Mouse (Mus musculus) megakaryocyte, adult 5-6 weeks (primary cell): ENCODE results near the gene Pbdc1. TPM values are rescaled to one million over a fixed set of nuclear protein-coding genes. Genes with fewer than 3 reads are reported as not detected.
"Not testable (repeated sequence)": the region's sequence is repeated elsewhere in the genome, so short reads cannot be mapped to it uniquely, and the experiment has no call there.

Experiments
- ATAC-seq: 2 replicates; pipeline ENCODE4 v1.8.0; 2016; ENCODE audit warnings: mild to moderate bottlenecking, inconsistent platforms; ENCODE audit not compliant: poor library complexity, severe bottlenecking
- total RNA-seq, 2 experiments: library from RNA; stranded (forward) in 1 of 2; stranded (reverse) in 1 of 2; fragments of 153-499, 151-499 nt in 1 of 2; fragments of 221-1000, 200-1000 nt in 1 of 2; gene quantifications; 2 replicates each; pipeline versions ENCODE4 v1.2.3 to v1.2.4; 2015 to 2017

Gene Pbdc1
- total RNA-seq (2015) (25.5 and 28.2 TPM in 2 replicates), total RNA-seq (2017) (29.4 and 34.5 TPM in 2 replicates)

GRCm38 (mm10) chrX:105079615-105080092 lies at the start of gene Pbdc1:
Gene Pbdc1 (plus strand): TSS chrX:105079756.
- peak; percentile 99 for ATAC-seq

- no peak for ATAC-seq
Measured at GRCm38 (mm10) chrX:105037666-105038065, 41.9 kb upstream of the Pbdc1 start.

- ATAC-seq: peak; percentile 91
Measured at GRCm38 (mm10) chrX:105064294-105064693, 15.3 kb upstream of the Pbdc1 start.

GRCm38 (mm10) chrX:105064801-105065200 lies 14.8 kb upstream of the Pbdc1 start:
- peak; percentile 89 for ATAC-seq

- peak; percentile 95 for ATAC-seq
Measured at GRCm38 (mm10) chrX:105069671-105070503, 9.7 kb upstream of the Pbdc1 start.

- ATAC-seq: peak; percentile 16; the same call in 1 of the 2 replicates
Measured at GRCm38 (mm10) chrX:105079151-105079550, 405 bp upstream of the Pbdc1 start.

- ATAC-seq: peak; percentile 9
Measured at GRCm38 (mm10) chrX:105080096-105080495, 540 bp downstream of the Pbdc1 start.

GRCm38 (mm10) chrX:105083013-105083412 lies 3.5 kb downstream of the Pbdc1 start:
- ATAC-seq: not testable (repeated sequence)

- ATAC-seq: peak; percentile 78
Measured at GRCm38 (mm10) chrX:105104175-105104574, 24.6 kb downstream of the Pbdc1 start.

GRCm38 (mm10) chrX:105114994-105115393 lies 35.4 kb downstream of the Pbdc1 start:
- no peak for ATAC-seq

- peak; percentile 78 for ATAC-seq
Measured at GRCm38 (mm10) chrX:105120275-105121226, 41.0 kb downstream of the Pbdc1 start, which contains the start of gene Magee1. Gene Magee1 (plus strand): TSS chrX:105120378.

- peak; percentile 87 for ATAC-seq
Measured at GRCm38 (mm10) chrX:105121227-105121865, 41.8 kb downstream of the Pbdc1 start.

- no peak for ATAC-seq
Measured at GRCm38 (mm10) chrX:105124903-105125302, 45.3 kb downstream of the Pbdc1 start.

- ATAC-seq: no peak
Measured at GRCm38 (mm10) chrX:105151872-105152461, 72.4 kb downstream of the Pbdc1 start.

- ATAC-seq: peak; percentile 56; the same call in 1 of the 2 replicates
Measured at GRCm38 (mm10) chrX:105165007-105165406, 85.5 kb downstream of the Pbdc1 start.

Other genes starting within 250 kb of the Pbdc1 start
- gene Magee2, start 222.5 kb upstream of the Pbdc1 start, total RNA-seq (2015): 0.23 and 0.60 TPM in 2 replicates
- 0.04 and 0.61 TPM in 2 replicates for gene Magee2, start 222.5 kb upstream of the Pbdc1 start, total RNA-seq (2017)
- 1.3 and 1.4 TPM in 2 replicates for gene Magee1, start 40.6 kb downstream of the Pbdc1 start, total RNA-seq (2015)
- 0.95 and 2.4 TPM in 2 replicates for gene Magee1, start 40.6 kb downstream of the Pbdc1 start, total RNA-seq (2017)